Mouse (Mus musculus) CH12.LX (cell line): ENCODE measurements at regions not wholly inside any gene's neighbourhood (a gene's known extent, or its start where the extent isn't known, plus 50 kb on each side); places are given as distances from the start of the nearest gene placed in this dataset.

ENCODE experiments used
- DNase-seq: peaks from one replicate; pipeline ENCODE4 v3.0.0-alpha.2; 2013; ENCODE audit errors: extremely low read depth
- H3K27ac ChIP-seq: 2 replicates; pipeline ENCODE4 v1.5.1; 2012; ENCODE audit warnings: low read depth, mild to moderate bottlenecking, control low read depth, moderate library complexity; ENCODE audit not compliant: insufficient read depth
- H3K27me3 ChIP-seq: replicated peaks from 2 replicates; pipeline ENCODE3; 2012; ENCODE audit warnings: inconsistent platforms
- H3K36me3 ChIP-seq, 2 experiments: replicated peaks in 1 of 2; 2 replicates each; pipeline versions ENCODE3 to v1.6.1; 2012; ENCODE audit warnings: inconsistent platforms in 1 of 2, low read length in 1 of 2, mild to moderate bottlenecking in 1 of 2, mixed read lengths in 1 of 2, moderate library complexity in 1 of 2; ENCODE audit not compliant: control insufficient read depth in 1 of 2, insufficient read depth in 1 of 2
- H3K4me1 ChIP-seq, 2 experiments: 2 replicates each; pipeline ENCODE4 v1.6.1; 2012; ENCODE audit warnings: inconsistent platforms in 1 of 2, moderate library complexity in 1 of 2; ENCODE audit not compliant: insufficient read depth in 2 of 2, control insufficient read depth in 1 of 2
- H3K4me2 ChIP-seq: 2 replicates; pipeline ENCODE4 v1.6.1; 2012; ENCODE audit warnings: low read depth, mild to moderate bottlenecking, control low read depth; ENCODE audit not compliant: poor library complexity, insufficient read depth, severe bottlenecking
- H3K4me3 ChIP-seq, 3 experiments: fragments of 150-350 bp in 1 of 3; sonication (generic) in 1 of 3; replicated peaks in 1 of 3; 2 replicates each; pipeline versions ENCODE3 to v1.5.1; 2011 to 2012; ENCODE audit warnings: low read depth in 2 of 3, low read length in 2 of 3, mild to moderate bottlenecking in 2 of 3, moderate library complexity in 2 of 3, control low read depth in 1 of 3, improper control_type of control experiment in 1 of 3, inconsistent platforms in 1 of 3, mixed read lengths in 1 of 3; ENCODE audit not compliant: poor library complexity in 1 of 3
- H3K79me2 ChIP-seq: replicated peaks from 2 replicates; pipeline ENCODE4 v1.6.1; 2012; ENCODE audit warnings: mild to moderate bottlenecking, moderate library complexity; ENCODE audit not compliant: control insufficient read depth, poor library complexity, insufficient read depth, severe bottlenecking; ENCODE audit errors: extremely low read depth
- H3K9ac ChIP-seq: 2 replicates; pipeline ENCODE4 v1.6.1; 2012; ENCODE audit warnings: low read depth, mild to moderate bottlenecking, control low read depth, moderate library complexity; ENCODE audit not compliant: insufficient read depth
- H3K9me3 ChIP-seq: replicated peaks from 2 replicates; pipeline ENCODE3; 2012; ENCODE audit warnings: low read length, inconsistent platforms, mixed read lengths
- BHLHE40 ChIP-seq: IDR thresholded peaks from 2 replicates; pipeline ENCODE4 v1.6.1; 2011; ENCODE audit warnings: mild to moderate bottlenecking, low read depth, low read length, improper control_type of control experiment
- CHD2 ChIP-seq: IDR thresholded peaks from 2 replicates; pipeline ENCODE4 v1.6.1; 2011; ENCODE audit warnings: low read length, improper control_type of control experiment
- CTCF ChIP-seq, 2 experiments: IDR thresholded peaks in 1 of 2; conservative IDR thresholded peaks in 1 of 2; 2 replicates each; pipeline ENCODE4 v1.5.1; 2011 to 2012; ENCODE audit warnings: low read depth in 2 of 2, low read length in 2 of 2, improper control_type of control experiment in 1 of 2, inconsistent platforms in 1 of 2, mild to moderate bottlenecking in 1 of 2, moderate library complexity in 1 of 2
- ELF1 ChIP-seq: IDR thresholded peaks from 2 replicates; pipeline ENCODE4 v1.6.1; 2014; ENCODE audit warnings: low read depth, mild to moderate bottlenecking, inconsistent platforms, low read length, improper control_type of control experiment
- EP300 ChIP-seq: IDR thresholded peaks from 2 replicates; pipeline ENCODE4 v1.6.1; 2011; ENCODE audit warnings: low read length, improper control_type of control experiment
- ETS1 ChIP-seq: conservative IDR thresholded peaks from 2 replicates; pipeline ENCODE4 v1.6.1; 2012; ENCODE audit warnings: low read depth, mild to moderate bottlenecking, inconsistent platforms, low read length, improper control_type of control experiment, moderate library complexity
- GABPA ChIP-seq: IDR thresholded peaks from 2 replicates; pipeline ENCODE4 v1.6.1; 2012; ENCODE audit warnings: low read depth, low read length, improper control_type of control experiment, inconsistent platforms; ENCODE audit not compliant: insufficient replicate concordance
- JUN ChIP-seq: IDR thresholded peaks from 2 replicates; pipeline ENCODE4 v1.6.1; 2011; ENCODE audit warnings: low read depth, mild to moderate bottlenecking, low read length, improper control_type of control experiment, moderate library complexity; ENCODE audit not compliant: insufficient read depth
- JUND ChIP-seq: conservative IDR thresholded peaks from 2 replicates; pipeline ENCODE4 v1.6.1; 2011; ENCODE audit warnings: low read depth, low read length, improper control_type of control experiment
- MAZ ChIP-seq: IDR thresholded peaks from 2 replicates; pipeline ENCODE4 v1.6.1; 2012; ENCODE audit warnings: low read depth, mild to moderate bottlenecking, inconsistent platforms, low read length, improper control_type of control experiment, moderate library complexity
- MEF2A ChIP-seq: IDR thresholded peaks from 2 replicates; pipeline ENCODE4 v1.6.1; 2014; ENCODE audit warnings: low read depth, mild to moderate bottlenecking, inconsistent platforms, low read length, improper control_type of control experiment, borderline replicate concordance
- NELFE ChIP-seq: IDR thresholded peaks from 2 replicates; pipeline ENCODE4 v1.6.1; 2011; ENCODE audit warnings: low read depth, low read length, improper control_type of control experiment
- POLR2AphosphoS2 ChIP-seq: IDR thresholded peaks from 2 replicates; pipeline ENCODE4 v1.6.1; 2011; ENCODE audit warnings: low read depth, low read length, improper control_type of control experiment
- SIN3A ChIP-seq: IDR thresholded peaks from 2 replicates; pipeline ENCODE4 v1.6.1; 2012; ENCODE audit warnings: low read length, improper control_type of control experiment, inconsistent platforms
- TBP ChIP-seq: conservative IDR thresholded peaks from 2 replicates; pipeline ENCODE4 v1.6.1; 2011; ENCODE audit warnings: low read depth, low read length, improper control_type of control experiment
- TCF12 ChIP-seq: IDR thresholded peaks from 2 replicates; pipeline ENCODE4 v1.6.1; 2014; ENCODE audit warnings: low read depth, mild to moderate bottlenecking, inconsistent platforms, low read length, improper control_type of control experiment
- USF2 ChIP-seq: conservative IDR thresholded peaks from 2 replicates; pipeline ENCODE4 v1.6.1; 2011; ENCODE audit warnings: low read depth, low read length, improper control_type of control experiment
- ZC3H11A ChIP-seq: IDR thresholded peaks from 2 replicates; pipeline ENCODE4 v1.6.1; 2012; ENCODE audit warnings: low read depth, mild to moderate bottlenecking, inconsistent platforms, low read length, improper control_type of control experiment
- ZMIZ1 ChIP-seq: IDR thresholded peaks from 2 replicates; pipeline ENCODE4 v1.6.1; 2012; ENCODE audit warnings: low read depth, mild to moderate bottlenecking, inconsistent platforms, low read length, improper control_type of control experiment
- dilution Hi-C: fragments of 300-500 bp; cut with MboI; formaldehyde crosslinking; loops from 2 replicates; pipeline ENCODE4 v1.14.3; 2020; ENCODE audit warnings: low sequenced_read_pairs; ENCODE audit not compliant: extremely low pct_unique_long_range_greater_than_20kb, extremely low pct_ligation_motif_present
- in situ Hi-C: fragments of 300-500 bp; cut with MboI; formaldehyde crosslinking; loops from 3 replicates; pipeline ENCODE4 v1.14.3; 2019; ENCODE audit warnings: low sequenced_read_pairs, low pct_ligation_motif_present, low pct_unique_long_range_greater_than_20kb, mixed read lengths

- DNase-seq: peak; percentile 87
- H3K4me2 ChIP-seq: no peak overlapping the region
- H3K9ac ChIP-seq: no peak overlapping the region
- H3K4me3 ChIP-seq: no peak overlapping the region
- peaks cover 3 to 45% of the 10 kb centered on the region in 2 experiments for H3K4me1 ChIP-seq
- no peak overlapping the region for H3K27ac ChIP-seq
- in situ Hi-C loops: no loop called here
- H3K9me3 ChIP-seq: no peaks in the 10 kb centered on the region
- H3K36me3 ChIP-seq: no peaks in the 10 kb centered on the region
- dilution Hi-C loops: no loop called here
- peaks cover 82% of the 10 kb centered on the region for H3K27me3 ChIP-seq
- TF ChIP-seq ETS1: peak; percentile 47
- peak; percentile 52 for TF ChIP-seq EP300
- peak; percentile 83 for TF ChIP-seq TCF12
- no peak for TF ChIP-seq MAZ
- TF ChIP-seq ZC3H11A: no peak
- no peak for TF ChIP-seq CTCF (conservative IDR thresholded peaks at IDR 0.05 in 1 of 2, IDR thresholded peaks at IDR 0.05 in 1 of 2; ENCODE audit: low read depth in 2 of 2, low read length in 2 of 2)
- TF ChIP-seq BHLHE40: peak; percentile 55
- TF ChIP-seq JUN: no peak
- no peaks in the 10 kb centered on the region for H3K79me2 ChIP-seq
Observed at GRCm38 (mm10) chr16:24172065-24172464, 183.4 kb upstream of the Bcl6 start.

- DNase-seq: no peak
- no peaks in the 10 kb centered on the region for H3K36me3 ChIP-seq
- H3K4me3 ChIP-seq: no peak overlapping the region
- dilution Hi-C loops (no loop called here), in situ Hi-C loops (no loop called here)
- no peak overlapping the region for H3K4me2 ChIP-seq
- H3K9me3 ChIP-seq: peaks cover 4% of the 10 kb centered on the region
- no peak overlapping the region for H3K9ac ChIP-seq
- TF ChIP-seq JUND (no peak), ZC3H11A (no peak), POLR2AphosphoS2 (no peak), GABPA (no peak), NELFE (no peak), ELF1 (no peak), SIN3A (no peak), TBP (no peak), CHD2 (no peak), USF2 (no peak), ZMIZ1 (no peak), MEF2A (no peak)
- H3K79me2 ChIP-seq: no peaks in the 10 kb centered on the region
- peaks cover 81% of the 10 kb centered on the region for H3K27me3 ChIP-seq
- peaks cover 3 to 50% of the 10 kb centered on the region in 2 experiments for H3K4me1 ChIP-seq
- no peak overlapping the region for H3K27ac ChIP-seq
Observed at GRCm38 (mm10) chr16:24171161-24171560, 182.5 kb upstream of the Bcl6 start.
